11 mouse cellular contexts compared by ENCODE assay signal in the genomic region with DNA sequence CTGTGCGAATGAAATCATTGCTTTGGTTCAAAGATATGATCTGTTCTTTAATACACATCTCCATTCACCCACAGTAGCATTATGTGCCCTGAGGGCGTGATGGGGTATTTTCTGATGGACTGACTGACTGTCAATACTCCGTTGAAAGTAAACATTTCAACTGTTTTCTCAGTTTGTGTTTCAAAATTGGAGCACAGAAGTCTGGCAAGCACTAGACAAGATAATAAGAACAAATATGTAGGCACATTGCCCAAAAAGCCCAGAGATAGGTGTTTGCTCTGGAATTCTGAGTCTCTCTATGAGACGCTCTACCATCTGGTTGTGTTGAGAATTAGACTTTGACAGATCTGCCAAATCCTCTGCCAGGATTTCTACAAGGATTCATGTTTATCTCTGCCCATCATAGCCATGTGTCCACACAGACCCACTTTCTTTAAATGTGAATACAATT.
DNase-seq lines count a peak whose midpoint lies in the region; ATAC-seq and TF ChIP-seq lines count a peak whose summit lies in the region.
"Had no signal": no experiment of that assay in that cellular context is flagged by ENCODE, and none has a peak within 500 bp of the region (broad histone marks: within the 10 kb centered on the region; RNA-seq: fewer than 3 reads in every experiment).

No protein-coding gene starts in this region.

- H3K9me3 ChIP-seq in liver, embryonic 11.5 days (ENCODE audit: control insufficient read depth, low read length) = no peaks in the 10 kb centered on the region
- no peaks in the 10 kb centered on the region for H3K9me3 ChIP-seq in midbrain, postnatal 0 days (ENCODE audit: low read length)
- H3K9me3 ChIP-seq: G1E; heart, embryonic 13.5 days; megakaryocyte, embryonic 14.5 days had no signal

- no peak overlapping the region for H3K9ac ChIP-seq in liver, adult 2 months (ENCODE audit: low read depth, low read length)
- H3K9ac ChIP-seq in liver, embryonic 11.5 days (ENCODE audit: low read depth, low read length) = no peak overlapping the region
- H3K9ac ChIP-seq in midbrain, postnatal 0 days (replicated peaks; ENCODE audit: low read length, poor library complexity, severe bottlenecking) = no peak overlapping the region
- H3K9ac ChIP-seq: heart, embryonic 13.5 days had no signal

- peak; percentile 39; the same call in 1 of the 2 replicates for ATAC-seq in cerebellum, adult (ENCODE audit: insufficient number of reproducible peaks, low FRiP score, low TSS enrichment)
- no peak for ATAC-seq in liver, embryonic 11.5 days (replicated peaks; ENCODE audit: low FRiP score)
- 0 out of 2 replicates have a peak, but pooled peaks have one; percentile 31 for ATAC-seq in midbrain, postnatal 0 days (ENCODE audit: low FRiP score)

- no peak for TF ChIP-seq CTCF in liver, adult 2 months (IDR thresholded peaks at IDR 0.05; ENCODE audit: low read depth, low read length)
- no peak for TF ChIP-seq CTCF in midbrain, postnatal 0 days (IDR thresholded peaks at IDR 0.05)

- H3K27ac ChIP-seq in liver, adult 2 months (replicated peaks; ENCODE audit: insufficient read depth, low read depth, low read length) = no peak overlapping the region
- no peak overlapping the region for H3K27ac ChIP-seq in liver, embryonic 11.5 days (ENCODE audit: low read depth, low read length)
- peak overlapping the region; percentile 47; the same call in 1 of the 2 replicates for H3K27ac ChIP-seq in midbrain, postnatal 0 days (ENCODE audit: low read depth, low read length)
- H3K27ac ChIP-seq: heart, embryonic 13.5 days had no signal

- no peak overlapping the region for H3K4me2 ChIP-seq in liver, embryonic 11.5 days
- H3K4me2 ChIP-seq in midbrain, postnatal 0 days (ENCODE audit: low read depth, low read length, poor library complexity, severe bottlenecking) = no peak overlapping the region
- H3K4me2 ChIP-seq: heart, embryonic 13.5 days had no signal

- H3K27me3 ChIP-seq in liver, adult 2 months (ENCODE audit: control insufficient read depth, insufficient read depth, low read length) = no peaks in the 10 kb centered on the region
- H3K27me3 ChIP-seq in liver, embryonic 11.5 days (replicated peaks; ENCODE audit: control insufficient read depth, insufficient read depth, low read length) = no peaks in the 10 kb centered on the region
- H3K27me3 ChIP-seq in midbrain, postnatal 0 days (ENCODE audit: insufficient read depth, low read length) = no peaks in the 10 kb centered on the region
- H3K27me3 ChIP-seq: heart, embryonic 13.5 days; megakaryocyte, embryonic 14.5 days had no signal

- WGBS in liver, adult 2 months = 21% methylated on average over 4 of the region's 4 CpGs
- WGBS in liver, embryonic 11.5 days = 42% methylated on average over 4 of the region's 4 CpGs
- WGBS in midbrain, postnatal 0 days = 30% methylated on average over 4 of the region's 4 CpGs

- H3K36me3 ChIP-seq in liver, adult 2 months (ENCODE audit: control insufficient read depth, insufficient read depth, low read length) = no peaks in the 10 kb centered on the region
- no peaks in the 10 kb centered on the region for H3K36me3 ChIP-seq in liver, embryonic 11.5 days (ENCODE audit: control insufficient read depth, insufficient read depth, low read length)
- no peaks in the 10 kb centered on the region for H3K36me3 ChIP-seq in midbrain, postnatal 0 days (ENCODE audit: insufficient read depth, low read length)
- H3K36me3 ChIP-seq: G1E; heart, embryonic 13.5 days had no signal

- intact Hi-C loops in heart, postnatal 36 days (cut with DNase I) = no loop called here

- TF ChIP-seq POLR2A in liver, adult 2 months (IDR thresholded peaks at IDR 0.05; ENCODE audit: extremely low read depth, insufficient read depth, low read length) = no peak

- no peaks in the 10 kb centered on the region for H3K4me1 ChIP-seq in liver, adult 2 months (ENCODE audit: control insufficient read depth, insufficient read depth, low read length)
- no peaks in the 10 kb centered on the region for H3K4me1 ChIP-seq in liver, embryonic 11.5 days (replicated peaks; ENCODE audit: control insufficient read depth, insufficient read depth, low read length)
- 0 out of 2 replicates have a peak, but pooled peaks cover 4% of the 10 kb centered on the region for H3K4me1 ChIP-seq in midbrain, postnatal 0 days (ENCODE audit: insufficient read depth, low read length)
- H3K4me1 ChIP-seq: heart, embryonic 13.5 days; megakaryocyte, embryonic 14.5 days had no signal

- no peak overlapping the region for H3K4me3 ChIP-seq in liver, adult 2 months (ENCODE audit: insufficient read depth, low read depth, low read length)
- no peak overlapping the region for H3K4me3 ChIP-seq in liver, embryonic 11.5 days (ENCODE audit: low read depth, low read length)
- no peak overlapping the region for H3K4me3 ChIP-seq in midbrain, postnatal 0 days (ENCODE audit: low read depth, low read length)
- H3K4me3 ChIP-seq: heart, embryonic 13.5 days; megakaryocyte, embryonic 14.5 days had no signal

- H3K79me2 ChIP-seq in liver, adult 2 months (ENCODE audit: control insufficient read depth, insufficient read depth, low read length) = no peaks in the 10 kb centered on the region

- no peak for DNase-seq in cerebellum, adult 8-10 months
- peak; percentile 25 for DNase-seq in liver, adult 2 months (ENCODE audit: extremely low read depth, low read depth, low spot score)
- DNase-seq in liver, embryonic 11.5 days (ENCODE audit: low spot score) = no peak
- peak; percentile 12 to 64 for DNase-seq in frontal cortex, adult 2 months (ENCODE audit: extremely low spot score in 1 of 2, low spot score in 1 of 2)
- DNase-seq in midbrain, postnatal 0 days (ENCODE audit: low spot score) = peak; percentile 52
- no peak for DNase-seq in kidney, postnatal 4 days
- no peak for DNase-seq in heart, postnatal 36 days

Comparison
In these comparisons a context has a peak if more than half of its experiments do, and no peak if none do; other contexts are left out.
1. DNase-seq: peak in liver, adult 2 months (single experiment), frontal cortex, adult 2 months (2 of 2) and midbrain, postnatal 0 days (single experiment); none in cerebellum, adult 8-10 months (single experiment), liver, embryonic 11.5 days (single experiment), kidney, postnatal 4 days (0 of 2) and heart, postnatal 36 days (0 of 2).